Mouse (Mus musculus) urinary bladder, postnatal 10 days (tissue): ENCODE measurements around the gene Lpin1.

Experiments used
- DNase-seq: peaks from one replicate; pipeline ENCODE4 v3.0.0; 2022; ENCODE audit warnings: low spot score

The Lpin1 gene

GRCm38 (mm10) chr12:16570371-16571060 is 40.2 kb downstream of the Lpin1 start:
- no peak for DNase-seq

- DNase-seq = no peak
These were observed 41.7 kb downstream of the Lpin1 start for GRCm38 (mm10) chr12:16568936-16569650.

GRCm38 (mm10) chr12:16568496-16568895 is 42.3 kb downstream of the Lpin1 start:
- DNase-seq = no peak

- no peak for DNase-seq
These were observed 42.7 kb downstream of the Lpin1 start for GRCm38 (mm10) chr12:16568090-16568489.

GRCm38 (mm10) chr12:16563427-16563826 is 47.3 kb downstream of the Lpin1 start:
- no peak for DNase-seq

GRCm38 (mm10) chr12:16562647-16563046 is 48.1 kb downstream of the Lpin1 start:
- DNase-seq = no peak

- DNase-seq = no peak
These were observed 48.6 kb downstream of the Lpin1 start for GRCm38 (mm10) chr12:16562181-16562580.

- no peak for DNase-seq
These were observed 53.5 kb downstream of the Lpin1 start for GRCm38 (mm10) chr12:16557271-16557670.

GRCm38 (mm10) chr12:16554171-16554570 is 56.6 kb downstream of the Lpin1 start:
- no peak for DNase-seq

GRCm38 (mm10) chr12:16552108-16552771 is 58.5 kb downstream of the Lpin1 start:
- DNase-seq = no peak

GRCm38 (mm10) chr12:16550983-16551454 is 59.7 kb downstream of the Lpin1 start:
- no peak for DNase-seq

GRCm38 (mm10) chr12:16548824-16549375 is 61.9 kb downstream of the Lpin1 start:
- DNase-seq = no peak

- DNase-seq = no peak
These were observed 69.2 kb downstream of the Lpin1 start for GRCm38 (mm10) chr12:16541606-16542005.

- DNase-seq = no peak
These were observed 70.1 kb downstream of the Lpin1 start for GRCm38 (mm10) chr12:16540712-16541111.

GRCm38 (mm10) chr12:16539965-16540661 is 70.7 kb downstream of the Lpin1 start:
- no peak for DNase-seq

- no peak for DNase-seq
These were observed 77.4 kb downstream of the Lpin1 start for GRCm38 (mm10) chr12:16533331-16533828.

GRCm38 (mm10) chr12:16532860-16533230 is 77.9 kb downstream of the Lpin1 start:
- no peak for DNase-seq

- no peak for DNase-seq
These were observed 78.6 kb downstream of the Lpin1 start for GRCm38 (mm10) chr12:16531956-16532859.

- DNase-seq = no peak
These were observed 82.1 kb downstream of the Lpin1 start for GRCm38 (mm10) chr12:16528650-16529049.

GRCm38 (mm10) chr12:16527941-16528340 is 82.8 kb downstream of the Lpin1 start:
- no peak for DNase-seq

- no peak for DNase-seq
These were observed 83.9 kb downstream of the Lpin1 start for GRCm38 (mm10) chr12:16526862-16527261.
